Mouse (Mus musculus): ENCODE measurements around the gene Akap7. TPM values are rescaled to one million over a fixed set of nuclear protein-coding genes. Genes with fewer than 3 reads are reported as not detected.

Gene Akap7
- polyA plus RNA-seq, 3 experiments from 2014 or later = 1.5 to 5.7 (median 3.0) TPM

Other genes starting within 250 kb of the Akap7 start
- gene Epb41l2, start 51.9 kb upstream of the Akap7 start, polyA plus RNA-seq (2017; shearing (Covaris generic)) = 10 to 100 TPM; 14.8 to 20.7 (median 18.3) TPM
- not detected for gene Smlr1, start 228.4 kb upstream of the Akap7 start, polyA plus RNA-seq (2017; shearing (Covaris generic))